ENCODE assay signal across 21 mouse cellular contexts in the genomic region with DNA sequence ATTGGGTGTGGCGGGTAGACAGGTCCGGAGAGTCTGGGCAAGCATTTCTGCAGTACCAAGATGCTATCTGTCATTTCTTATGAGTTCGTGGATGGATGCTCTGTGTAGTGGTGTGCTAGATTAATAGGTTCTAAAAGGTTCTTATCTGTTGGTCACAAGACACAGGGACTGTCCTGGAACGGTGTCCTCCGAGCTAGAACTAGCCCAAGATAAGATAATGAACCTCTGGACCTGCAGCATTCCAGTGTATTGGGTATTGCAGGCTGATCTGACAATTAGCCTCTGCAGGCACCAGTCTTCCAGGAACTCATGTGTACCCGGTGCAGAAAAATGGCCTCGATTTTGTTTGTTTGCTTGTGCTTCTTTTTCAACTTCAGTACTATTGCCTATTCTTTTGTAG. TPM values are rescaled to one million over a fixed set of nuclear protein-coding genes. Genes with fewer than 3 reads are reported as not detected.
"Had no signal": no experiment of that assay in that cellular context is flagged by ENCODE, and none has a peak within 500 bp of the region (broad histone marks: within the 10 kb centered on the region; RNA-seq: fewer than 3 reads in every experiment).

No protein-coding gene starts in this region.

- H3K36me3 ChIP-seq: limb, embryonic 15.5 days; liver, embryonic 15.5 days; lung, embryonic 15.5 days had no signal

- H3K9ac ChIP-seq: limb, embryonic 15.5 days; liver, embryonic 15.5 days; lung, embryonic 15.5 days had no signal

- H3K4me1 ChIP-seq: liver, embryonic 15.5 days had no signal

- H3K9me3 ChIP-seq: limb, embryonic 15.5 days; liver, embryonic 15.5 days; lung, embryonic 15.5 days had no signal

- DNase-seq: kidney, adult 8-10 months; kidney, postnatal 14 days; kidney, postnatal 4 days; lung, adult 18-20 months; lung, postnatal 10 days; lung, postnatal 36 days; midbrain, embryonic 14.5 days; thymus, adult 2 months; thymus, postnatal 14 days; thymus, postnatal 4 days had no signal

- H3K4me2 ChIP-seq: liver, embryonic 15.5 days had no signal

- H3K4me3 ChIP-seq: liver, embryonic 15.5 days had no signal

- H3K27ac ChIP-seq: limb, embryonic 15.5 days; liver, embryonic 15.5 days; lung, embryonic 15.5 days had no signal

RNA-seq across cellular contexts. Expression of gene L1td1, which starts 2.2 kb away (rescaled TPM):
- total RNA-seq: layer of hippocampus, adult 18-20 months; megakaryocyte-erythroid progenitor cell, adult 5-6 weeks; midbrain, postnatal 0 days had no signal
- polyA plus RNA-seq: liver, embryonic 15.5 days; midbrain, embryonic 11.5 days; midbrain, postnatal 0 days; neural tube, embryonic 11.5 days; neural tube, embryonic 14.5 days; small intestine, adult 2 months; spleen, adult 2 months; thymus, adult 2 months had no signal
